Mouse (Mus musculus) cortical plate, adult 2 months (tissue): ENCODE measurements at regions not wholly inside any gene's neighbourhood (a gene's known extent, or its start where the extent isn't known, plus 50 kb on each side); places are given as distances from the start of the nearest gene placed in this dataset.

Source experiments
- H3K27ac ChIP-seq: fragments of 200-500 bp; 2 replicates; pipeline ENCODE4 v1.5.1; 2012; ENCODE audit warnings: low read length, control low read depth, inconsistent platforms; ENCODE audit not compliant: insufficient read depth
- H3K4me1 ChIP-seq: fragments of 200-500 bp; 2 replicates; pipeline ENCODE4 v1.6.1; 2011; ENCODE audit warnings: low read length; ENCODE audit not compliant: control insufficient read depth, insufficient read depth
- H3K4me3 ChIP-seq: fragments of 200-500 bp; 2 replicates; pipeline ENCODE4 v1.5.1; 2011; ENCODE audit warnings: mild to moderate bottlenecking, low read length, control low read depth; ENCODE audit not compliant: insufficient read depth
- CTCF ChIP-seq: fragments of 200-500 bp; IDR thresholded peaks from 2 replicates; pipeline ENCODE4 v1.5.1; 2011; ENCODE audit warnings: mild to moderate bottlenecking, control low read depth, low read length; ENCODE audit not compliant: insufficient read depth; ENCODE audit errors: extremely low read depth
- POLR2A ChIP-seq: fragments of 200-500 bp; IDR thresholded peaks from 2 replicates; pipeline ENCODE4 v1.6.1; 2011; ENCODE audit warnings: mild to moderate bottlenecking, low read length, control low read depth; ENCODE audit not compliant: insufficient read depth; ENCODE audit errors: extremely low read depth

DNA sequence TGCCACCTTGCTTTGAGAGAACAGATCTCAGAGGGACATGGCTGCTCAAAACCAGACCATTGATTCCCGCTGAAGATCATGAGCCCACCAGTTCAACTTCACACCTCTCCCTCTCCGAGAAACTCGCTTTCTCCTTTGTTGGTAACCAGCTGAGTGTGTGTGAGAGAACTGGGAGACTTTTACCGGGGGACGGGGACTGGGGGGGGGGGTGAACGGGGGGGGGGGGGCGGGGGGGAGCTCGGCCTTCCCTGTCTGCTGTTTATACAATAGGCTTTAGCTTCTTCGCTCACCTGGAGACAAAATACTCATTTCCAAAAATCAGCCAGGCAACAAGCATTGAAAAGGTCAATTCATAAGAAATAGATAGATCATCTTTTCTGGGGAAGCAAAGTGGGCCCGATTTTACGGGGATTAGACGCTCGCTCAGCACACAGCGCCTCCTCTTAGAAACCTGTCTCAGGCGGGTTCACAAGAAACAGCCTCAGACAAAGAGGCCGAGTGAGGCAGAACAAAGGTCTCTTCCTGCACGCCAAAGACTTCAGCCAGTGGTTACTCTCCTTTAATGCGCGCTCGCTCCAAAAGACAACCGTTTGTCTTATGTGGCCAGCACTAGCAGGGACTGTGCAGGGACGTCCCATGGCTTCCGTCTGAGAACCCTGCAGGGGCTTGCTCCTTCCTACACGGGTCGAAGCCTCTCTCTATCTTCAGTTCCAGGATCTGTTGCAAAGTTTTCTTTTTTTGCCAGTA lies 202.7 kb downstream of the Irs2 start:
- no peak overlapping the region for H3K27ac ChIP-seq
- no peaks in the 10 kb centered on the region for H3K4me1 ChIP-seq
- no peak overlapping the region for H3K4me3 ChIP-seq
- TF ChIP-seq CTCF (no peak), POLR2A (no peak)

DNA sequence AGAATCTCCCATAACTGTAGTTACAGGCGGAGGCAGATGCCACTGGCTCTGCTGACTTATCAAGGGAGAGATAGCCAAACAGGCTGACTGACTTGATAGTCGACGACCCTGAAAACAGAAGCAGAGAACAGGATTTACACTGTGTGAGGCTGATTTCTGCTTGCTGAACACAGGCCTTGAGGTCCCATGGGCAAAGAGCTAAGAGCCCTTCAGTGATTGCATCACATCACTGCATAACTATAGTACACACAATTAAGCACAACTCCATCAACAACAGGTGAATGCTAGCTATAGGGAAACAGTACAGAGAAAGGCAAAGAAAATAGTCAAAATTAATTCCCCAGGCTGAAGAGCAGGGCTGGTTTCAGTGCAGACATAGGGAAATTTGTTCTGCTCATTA lies 203.3 kb downstream of the Irs2 start:
- Histone ChIP-seq H3K4me3 (no peak overlapping the region), H3K4me1 (no peaks in the 10 kb centered on the region), H3K27ac (no peak overlapping the region)
- no peak for TF ChIP-seq CTCF
- no peak for TF ChIP-seq POLR2A

DNA sequence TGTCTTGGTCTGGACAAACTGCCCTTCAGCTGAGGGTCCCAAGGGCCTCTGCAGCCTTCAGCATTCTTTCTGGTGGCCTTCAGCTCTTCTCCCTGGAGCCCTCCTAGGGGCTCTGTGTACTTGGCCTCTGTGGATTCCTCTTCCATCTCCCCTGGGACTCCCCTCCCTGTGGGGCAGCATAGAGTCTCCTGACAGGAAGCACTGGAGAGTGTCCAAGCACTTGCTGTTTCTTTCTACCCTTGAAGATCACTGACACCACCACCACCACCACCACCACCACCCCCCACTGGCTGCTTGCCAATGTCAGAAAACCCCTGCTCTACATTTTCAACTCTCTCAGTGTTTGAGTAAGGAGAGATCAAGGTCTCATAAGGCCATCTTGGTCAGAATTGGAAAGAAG lies 206.3 kb downstream of the Irs2 start:
- no peak for TF ChIP-seq CTCF
- TF ChIP-seq POLR2A, result no peak
- Histone ChIP-seq H3K27ac (no peak overlapping the region), H3K4me1 (no peaks in the 10 kb centered on the region), H3K4me3 (no peak overlapping the region)

DNA sequence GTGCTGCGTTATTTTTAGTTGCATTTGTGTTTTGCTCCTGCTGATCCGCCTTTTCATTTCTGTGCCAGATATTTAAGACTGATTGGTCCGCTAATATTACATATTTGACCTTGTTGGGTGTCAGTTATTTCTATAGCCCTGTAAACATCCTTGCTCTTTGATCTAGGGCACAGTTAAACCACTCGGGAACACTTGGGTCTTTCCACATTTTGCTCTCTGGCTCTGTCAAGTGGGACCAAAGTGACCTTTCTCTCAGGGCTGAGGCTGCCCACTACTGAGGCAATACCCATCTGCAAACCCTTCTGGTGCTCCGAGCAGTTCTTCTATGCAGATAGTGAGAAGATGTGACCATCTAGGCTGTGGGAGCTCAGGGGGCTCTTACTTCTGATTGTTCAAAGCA lies 206.7 kb downstream of the Irs2 start:
- no peak overlapping the region for H3K27ac ChIP-seq
- TF ChIP-seq CTCF, result no peak
- no peak for TF ChIP-seq POLR2A
- no peaks in the 10 kb centered on the region for H3K4me1 ChIP-seq
- H3K4me3 ChIP-seq, result no peak overlapping the region

DNA sequence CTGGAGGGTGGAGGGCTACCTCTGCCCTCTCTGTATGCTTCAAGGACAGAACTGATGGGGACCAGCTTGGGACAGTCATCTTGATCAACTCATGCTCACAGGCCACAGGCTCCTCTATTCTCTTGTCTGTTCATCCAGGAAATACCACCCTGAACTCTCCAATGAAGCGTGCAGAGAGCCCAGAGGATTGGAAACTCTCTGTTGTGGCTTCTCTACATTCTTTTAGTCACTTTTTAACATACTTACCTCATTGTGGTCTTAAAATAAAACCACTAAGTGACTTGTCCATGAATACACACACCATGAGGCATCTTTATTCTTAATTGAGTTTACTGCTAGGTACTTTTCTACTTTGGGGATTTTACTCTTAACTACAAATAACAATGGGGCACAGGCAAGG lies 209.8 kb downstream of the Irs2 start:
- Histone ChIP-seq H3K4me3 (no peak overlapping the region), H3K4me1 (no peaks in the 10 kb centered on the region), H3K27ac (no peak overlapping the region)
- no peak for TF ChIP-seq CTCF
- no peak for TF ChIP-seq POLR2A

DNA sequence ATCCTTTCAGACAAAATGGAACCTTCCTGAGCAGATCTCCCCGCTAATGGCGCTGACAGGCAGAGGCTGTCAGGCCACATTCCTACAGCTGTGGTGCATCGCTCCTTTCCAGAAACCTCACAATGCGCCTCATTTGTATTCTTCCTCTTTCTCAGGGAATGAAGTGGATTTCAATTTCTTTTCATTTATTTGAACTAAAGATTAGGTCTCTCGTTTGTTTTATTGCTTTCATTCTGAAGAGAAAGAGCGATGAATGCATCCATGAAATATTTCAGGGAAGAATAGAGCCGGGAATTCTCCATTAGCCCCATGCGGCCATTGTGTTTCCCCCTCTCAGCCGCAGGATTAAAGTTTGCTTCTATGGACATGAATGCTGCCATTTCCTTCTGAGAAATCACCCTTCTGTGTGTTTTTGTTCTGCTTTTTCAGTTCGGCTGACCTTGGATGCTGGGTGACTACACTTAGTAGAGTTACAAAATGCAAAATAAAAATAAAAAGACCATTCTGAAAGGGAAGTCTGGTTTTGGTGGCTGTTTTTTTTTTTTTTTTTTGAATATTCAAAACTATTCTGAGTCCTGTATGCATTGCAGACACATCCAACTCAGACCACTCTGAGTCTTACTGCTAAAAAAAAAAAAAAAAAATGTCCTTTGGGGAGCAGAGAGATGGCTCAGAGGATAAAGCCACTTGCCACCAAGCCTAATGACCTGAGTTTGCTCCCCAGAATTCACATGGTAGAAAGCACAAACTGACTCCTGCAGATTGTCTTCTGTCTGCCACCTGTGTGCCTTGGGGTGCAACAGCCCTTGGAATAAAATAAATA lies 213.7 kb downstream of the Irs2 start:
- H3K27ac ChIP-seq, result no peak overlapping the region
- no peaks in the 10 kb centered on the region for H3K4me1 ChIP-seq
- TF ChIP-seq POLR2A (no peak), CTCF (no peak)
- H3K4me3 ChIP-seq, result no peak overlapping the region

DNA sequence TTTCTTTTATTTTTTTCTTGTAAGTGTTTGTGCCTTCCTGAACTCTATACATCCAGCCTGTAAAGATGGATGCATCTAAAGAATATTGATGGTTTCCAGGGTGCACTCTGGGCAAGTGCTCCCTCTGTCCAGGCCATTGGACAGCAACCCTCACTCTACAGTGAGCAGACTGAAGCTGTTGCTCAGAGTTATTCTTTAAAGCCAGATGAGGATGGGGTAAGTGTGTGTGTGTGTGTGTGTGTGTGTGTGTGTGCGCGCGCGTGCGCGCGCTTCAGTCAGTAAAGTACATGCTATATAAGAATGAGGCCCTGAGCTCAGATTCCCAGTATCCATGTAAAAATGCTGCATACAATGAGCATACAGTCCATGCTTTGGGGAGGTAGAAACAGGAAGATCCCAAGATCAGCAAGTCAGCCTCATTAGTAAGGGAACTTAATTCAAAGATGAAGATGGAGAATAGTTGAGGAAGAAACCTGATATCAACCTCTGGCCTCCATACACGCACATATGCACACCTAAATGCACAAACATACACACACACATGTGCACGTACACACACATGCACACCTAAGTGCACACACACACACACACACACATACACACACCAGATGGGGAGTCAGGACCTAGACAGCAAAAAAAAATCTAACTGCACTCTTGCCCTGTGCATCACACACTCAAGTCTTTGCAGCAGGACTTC lies 214.4 kb downstream of the Irs2 start:
- H3K27ac ChIP-seq, result no peak overlapping the region

DNA sequence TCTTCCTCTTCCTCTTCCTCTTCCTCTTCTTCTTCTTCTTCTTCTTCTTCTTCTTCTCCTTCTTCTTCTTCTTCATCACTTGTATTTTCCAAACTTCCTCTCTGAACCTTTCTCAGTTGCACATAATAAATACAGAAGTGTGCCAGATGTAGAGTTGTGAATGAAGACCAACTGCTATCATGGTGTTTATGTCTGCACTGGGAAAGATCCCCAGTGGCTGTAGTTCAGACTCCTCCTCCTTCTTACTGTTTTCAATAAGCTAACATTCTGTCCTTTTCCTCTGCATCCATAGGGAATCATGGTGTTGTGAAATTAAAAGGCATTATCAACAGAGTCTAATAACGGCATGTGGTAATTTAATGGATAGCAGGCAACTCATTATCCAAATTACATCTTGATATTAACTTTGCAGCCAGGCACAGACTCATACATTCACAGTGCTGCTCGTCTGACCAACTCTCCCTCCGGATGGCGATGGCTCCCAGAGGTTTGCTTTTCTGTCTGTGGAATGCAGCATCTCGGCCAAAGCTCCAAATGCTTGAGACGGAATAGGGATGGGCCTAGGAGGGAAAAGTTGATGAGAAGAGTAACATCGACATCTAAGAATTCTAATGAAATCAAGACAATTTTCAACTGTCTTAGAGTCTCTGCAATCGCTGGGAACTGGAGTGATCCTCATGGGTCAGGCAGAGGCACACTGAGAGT lies 219.6 kb downstream of the Irs2 start:
- Histone ChIP-seq H3K27ac (no peak overlapping the region), H3K4me3 (no peak overlapping the region), H3K4me1 (no peaks in the 10 kb centered on the region)
- TF ChIP-seq POLR2A (no peak), CTCF (no peak)

More for the DNA sequence above, 214.4 kb downstream of the Irs2 start:
- H3K4me1 ChIP-seq, result no peaks in the 10 kb centered on the region
- no peak for TF ChIP-seq CTCF
- no peak for TF ChIP-seq POLR2A
- H3K4me3 ChIP-seq, result no peak overlapping the region

DNA sequence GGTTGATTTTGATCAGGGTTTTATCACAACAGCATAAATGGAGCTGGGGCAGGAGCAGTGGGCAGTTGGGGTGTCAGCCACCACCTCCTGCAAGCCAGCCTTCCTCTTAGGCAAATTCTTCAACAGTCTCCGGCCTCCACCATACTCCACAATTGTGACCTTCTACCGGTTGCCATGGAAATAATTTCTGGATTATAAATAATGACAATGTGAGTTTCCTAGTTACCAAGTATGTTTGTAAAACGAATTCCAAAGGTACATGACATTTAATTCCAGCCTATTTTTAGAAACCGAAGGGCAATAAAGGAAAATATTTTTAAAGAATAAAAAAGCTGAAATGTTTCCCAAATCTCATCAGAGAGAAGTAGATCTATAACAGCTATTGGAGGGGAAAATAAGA lies 222.5 kb downstream of the Irs2 start:
- no peak overlapping the region for H3K4me3 ChIP-seq
- no peak overlapping the region for H3K27ac ChIP-seq
- TF ChIP-seq POLR2A (no peak), CTCF (no peak)
- no peaks in the 10 kb centered on the region for H3K4me1 ChIP-seq

DNA sequence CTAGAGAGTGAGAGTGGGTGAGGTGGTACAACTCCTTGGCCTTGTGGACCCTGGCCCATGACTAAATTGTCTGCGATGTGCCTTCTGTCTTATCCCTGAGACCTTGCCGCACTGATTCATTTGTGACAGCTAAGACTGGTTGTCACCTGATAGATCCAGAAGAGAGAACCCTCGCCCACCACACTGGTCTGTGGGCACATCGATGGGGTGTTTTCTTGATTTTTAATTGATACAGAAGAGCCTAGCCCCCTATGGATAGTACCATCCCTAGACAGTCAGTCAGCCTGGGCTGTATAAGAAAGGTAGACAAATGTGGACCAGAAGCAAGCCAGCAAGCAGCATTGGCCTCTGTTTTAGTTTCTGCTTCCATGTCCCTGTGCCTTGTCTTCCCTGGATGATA lies 222.9 kb downstream of the Irs2 start:
- no peak overlapping the region for H3K4me3 ChIP-seq
- TF ChIP-seq POLR2A (no peak), CTCF (no peak)
- H3K27ac ChIP-seq, result no peak overlapping the region
- H3K4me1 ChIP-seq, result no peaks in the 10 kb centered on the region
